19 mouse cellular contexts compared by ENCODE assay signal in the genomic region with DNA sequence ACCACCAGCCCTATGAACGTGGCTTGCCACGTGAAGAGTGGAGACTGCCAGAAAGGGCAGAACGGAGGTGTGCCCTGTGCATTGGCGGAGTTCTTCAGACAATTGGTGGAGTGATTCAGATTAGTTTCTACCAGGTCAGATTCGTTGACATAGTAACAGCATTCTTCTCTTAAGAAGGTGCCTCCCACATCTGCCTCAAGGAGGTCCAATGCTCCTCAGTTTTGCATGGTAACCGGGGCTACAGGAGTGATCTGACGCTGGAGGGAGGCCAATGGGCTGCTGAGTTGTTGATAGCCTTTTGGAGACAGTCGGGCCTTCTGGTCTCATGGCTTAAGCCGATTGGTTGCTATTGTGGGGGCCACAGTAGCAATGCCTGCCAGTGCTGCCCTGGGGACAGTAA. TPM values are rescaled to one million over a fixed set of nuclear protein-coding genes. Genes with fewer than 3 reads are reported as not detected.
DNase-seq lines count a peak whose midpoint lies in the region; ATAC-seq and TF ChIP-seq lines count a peak whose summit lies in the region.
"Had no signal": no experiment of that assay in that cellular context is flagged by ENCODE, and none has a peak within 500 bp of the region (broad histone marks: within the 10 kb centered on the region; RNA-seq: fewer than 3 reads in every experiment).

No protein-coding gene starts in this region.

- H3K9me3 ChIP-seq in heart, embryonic 14.5 days (ENCODE audit: control insufficient read depth, low read length): no peaks in the 10 kb centered on the region
- H3K9me3 ChIP-seq: hindbrain, embryonic 10.5 days had no signal

- intact Hi-C loops in gastrocnemius, adult 2 months (cut with DNase I): no loop called here

- no peak overlapping the region for H3K4me2 ChIP-seq in heart, embryonic 14.5 days (ENCODE audit: low read length)

- no peaks in the 10 kb centered on the region for H3K27me3 ChIP-seq in heart, embryonic 14.5 days (ENCODE audit: control insufficient read depth, insufficient read depth, low read length)

- H3K4me3 ChIP-seq in heart, embryonic 14.5 days (ENCODE audit: control insufficient read depth in 1 of 2, insufficient read depth in 1 of 2, low read depth in 1 of 2, low read length in 2 of 2): no peak overlapping the region
- H3K4me3 ChIP-seq in gastrocnemius, adult 2 months: no peak overlapping the region
- H3K4me3 ChIP-seq: hindbrain, embryonic 10.5 days had no signal

- WGBS in heart, embryonic 14.5 days: 39% methylated on average over 9 of the region's 9 CpGs

- H3K36me3 ChIP-seq in heart, embryonic 14.5 days (ENCODE audit: control insufficient read depth, insufficient read depth, low read length): no peaks in the 10 kb centered on the region
- H3K36me3 ChIP-seq: hindbrain, embryonic 10.5 days had no signal

- DNase-seq in heart, adult 8-10 months (ENCODE audit: low spot score): no peak
- peak; percentile 37 to 78 for DNase-seq in lung, adult 18-20 months
- DNase-seq in lung, postnatal 14 days: no peak
- peak; percentile 52 for DNase-seq in brain, adult 2 months (ENCODE audit: low read depth, low spot score)
- DNase-seq in lung, postnatal 25 days (ENCODE audit: low spot score): peak; percentile 64
- DNase-seq in gastrocnemius, adult 2 months: no peak
- DNase-seq in gastrocnemius, adult 8-10 months (ENCODE audit: low spot score in 2 of 2): no peak
- DNase-seq: kidney, postnatal 4 days; layer of hippocampus, postnatal 36 days; spleen, adult 18-20 months; thymus, postnatal 36 days had no signal

- H3K4me1 ChIP-seq in heart, embryonic 14.5 days (ENCODE audit: control insufficient read depth in 2 of 2, insufficient read depth in 2 of 2, low read length in 2 of 2): peaks cover 5% of the 10 kb centered on the region in 2 experiments; a peak in 3 of 4 replicates

- no peak for TF ChIP-seq CTCF in gastrocnemius, adult 2 months (IDR thresholded peaks at IDR 0.05)

- H3K9ac ChIP-seq in heart, embryonic 14.5 days (ENCODE audit: low read length): no peak overlapping the region
- H3K9ac ChIP-seq: liver, embryonic 14.5 days had no signal

- ATAC-seq in heart, embryonic 14.5 days (ENCODE audit: insufficient number of reproducible peaks, insufficient read depth, low FRiP score, low read depth): peak; percentile 31; the same call in 1 of the 2 replicates
- ATAC-seq: intestine, postnatal 0 days had no signal

- H3K27ac ChIP-seq in heart, embryonic 14.5 days (replicated peaks in 1 of 2; ENCODE audit: control insufficient read depth in 1 of 2, insufficient read depth in 1 of 2, low read depth in 2 of 2, low read length in 2 of 2): no peak overlapping the region
- H3K27ac ChIP-seq in gastrocnemius, adult 2 months: no peak overlapping the region
- H3K27ac ChIP-seq: hindbrain, embryonic 10.5 days; liver, embryonic 14.5 days had no signal

RNA-seq across cellular contexts. Expression of a gene that starts 10.6 kb away (rescaled TPM):
- 18.0 and 19.6 TPM in 2 replicates for polyA plus RNA-seq in heart, embryonic 14.5 days (2014; fragmentation: Nextera tagmentation; extraction: Ambion mirVana)
- 1 to 10 TPM; 3.7 to 7.8 (median 5.6) TPM for total RNA-seq in heart, adult 8-10 months (2022)
- 1 to 10 TPM; 5.2 to 7.1 TPM for total RNA-seq in gastrocnemius, adult 2 months (2021)
- 1 to 10 TPM; 2.0 to 8.9 (median 6.4) TPM for total RNA-seq in gastrocnemius, adult 8-10 months (2022)
- total RNA-seq: megakaryocyte-erythroid progenitor cell, adult 5-6 weeks; MEL had no signal

RNA-seq across cellular contexts. Expression of a gene that starts 37.8 kb away (rescaled TPM):
- not detected in 2 replicates for polyA plus RNA-seq in heart, embryonic 14.5 days (2014; fragmentation: Nextera tagmentation; extraction: Ambion mirVana)
- not detected for total RNA-seq in heart, adult 8-10 months (2022)
- total RNA-seq in gastrocnemius, adult 2 months (2021): not detected
- total RNA-seq in gastrocnemius, adult 8-10 months (2022): not detected
- total RNA-seq: layer of hippocampus, postnatal 36 days; megakaryocyte-erythroid progenitor cell, adult 5-6 weeks; MEL had no signal
- polyA plus RNA-seq: hindbrain, embryonic 10.5 days; intestine, postnatal 0 days; limb, embryonic 11.5 days; liver, embryonic 14.5 days; stomach, embryonic 16.5 days had no signal

Comparison
In these comparisons a context has a peak if more than half of its experiments do, and no peak if none do; other contexts are left out.
1. DNase-seq: peak in lung, adult 18-20 months (2 of 2), brain, adult 2 months (single experiment) and lung, postnatal 25 days (single experiment); none in heart, adult 8-10 months (single experiment), lung, postnatal 14 days (single experiment), gastrocnemius, adult 2 months (single experiment) and gastrocnemius, adult 8-10 months (0 of 2).